Mouse (Mus musculus): Measurements from ENCODE around the gene Hist2h4.

DNA sequence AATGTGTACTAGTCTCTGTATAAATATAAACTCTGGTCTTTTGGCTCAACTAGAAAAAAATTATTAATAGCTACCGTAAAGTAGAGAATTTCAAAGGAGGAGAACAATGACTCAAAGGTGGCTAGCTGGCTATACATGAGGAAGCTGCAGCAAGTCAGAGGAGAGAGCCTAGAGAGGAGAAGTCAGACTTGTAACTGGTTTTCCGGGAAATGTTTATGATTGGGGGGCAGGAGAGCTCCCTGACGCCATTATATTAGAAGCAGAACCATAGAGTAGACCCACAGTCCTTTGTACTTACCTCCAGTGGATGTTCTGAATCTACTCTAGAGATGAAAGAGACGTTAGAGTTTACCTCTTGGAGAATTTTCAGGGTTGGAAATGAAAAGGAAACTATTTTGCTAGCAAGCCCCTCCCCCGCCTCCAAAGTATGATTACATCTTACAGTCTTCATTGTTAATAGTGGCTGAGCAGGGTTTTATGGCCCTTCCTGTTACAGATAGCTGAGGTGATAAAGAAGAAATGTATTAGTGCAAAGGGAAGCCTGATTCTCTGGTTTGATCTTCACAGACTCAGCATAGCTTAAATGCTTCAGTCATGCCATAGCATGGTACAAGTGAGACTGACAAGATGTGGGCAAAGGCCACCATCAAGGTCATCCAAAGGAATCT, 7.1 kb downstream of the Hist2h4 start:
- TF ChIP-seq CTCF (IDR thresholded peaks at IDR 0.05; ENCODE audit: control insufficient read depth, insufficient read depth, insufficient read length) (no peak), USF1 (IDR thresholded peaks at IDR 0.05; ENCODE audit: low read depth) (no peak), MAX (IDR thresholded peaks at IDR 0.05) (no peak), FOSL1 (IDR thresholded peaks at IDR 0.05; ENCODE audit: insufficient read depth, low read length, poor library complexity, severe bottlenecking) (no peak), CEBPB (IDR thresholded peaks at IDR 0.05; ENCODE audit: low read depth) (no peak), MYOG (IDR thresholded peaks at IDR 0.05; ENCODE audit: control insufficient read depth, extremely low read depth, insufficient read length) (no peak), MYOD1 (IDR thresholded peaks at IDR 0.05; ENCODE audit: control insufficient read depth, insufficient read length, low read depth) (no peak)
